Mouse (Mus musculus) thymus, postnatal 14 days (tissue): Measurements from ENCODE around the gene Gpi1.
A peak's percentile ranks its signal among the peaks of the same experiment; 100 is the strongest.
"Not testable (repeated sequence)": the region's sequence is repeated elsewhere in the genome, so short reads cannot be mapped to it uniquely, and the experiment has no call there.

Source experiments
- DNase-seq: peaks from one replicate; pipeline ENCODE4 v3.0.0; 2021

The Gpi1 gene

DNA sequence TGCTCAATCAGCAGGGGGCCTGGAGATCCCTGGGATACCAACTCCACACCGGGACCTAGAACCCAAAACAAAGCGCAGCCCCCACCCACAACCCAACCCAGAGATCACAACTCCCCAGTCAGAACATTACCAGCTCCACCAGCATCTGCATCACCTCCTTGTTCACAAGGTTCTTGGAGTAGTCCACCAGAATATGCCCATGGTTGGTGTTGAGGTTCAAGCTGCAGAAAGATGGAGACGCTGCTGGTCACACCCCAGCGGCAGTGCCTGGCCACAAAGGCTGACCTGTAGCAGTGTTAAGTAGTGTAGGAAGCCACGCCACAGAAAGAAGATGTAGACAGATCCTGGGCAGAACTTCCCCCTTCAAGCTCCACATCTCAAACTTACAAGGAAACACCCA is 983 bp downstream of the Gpi1 start:
- DNase-seq = no peak

DNA sequence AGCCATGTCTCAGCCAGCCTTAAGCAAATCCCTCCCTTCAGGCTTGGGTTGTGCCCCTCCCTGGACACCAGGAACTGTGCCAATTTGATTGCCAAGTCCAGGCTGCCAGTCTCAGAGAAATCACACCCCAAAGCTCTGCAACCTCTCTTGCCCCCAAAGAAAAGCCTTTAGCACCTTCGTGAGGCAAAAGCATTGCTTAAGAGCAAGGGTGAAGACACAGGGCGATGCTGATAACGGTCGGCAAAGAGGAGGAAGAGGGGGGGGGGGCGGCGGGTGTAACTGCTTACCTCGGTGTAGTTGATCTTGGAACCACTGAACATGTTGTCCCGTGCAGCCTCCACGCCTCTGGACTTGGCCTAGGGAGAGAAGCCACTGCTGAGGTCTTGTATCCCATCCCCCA is 1.5 kb downstream of the Gpi1 start:
- DNase-seq = no peak

DNA sequence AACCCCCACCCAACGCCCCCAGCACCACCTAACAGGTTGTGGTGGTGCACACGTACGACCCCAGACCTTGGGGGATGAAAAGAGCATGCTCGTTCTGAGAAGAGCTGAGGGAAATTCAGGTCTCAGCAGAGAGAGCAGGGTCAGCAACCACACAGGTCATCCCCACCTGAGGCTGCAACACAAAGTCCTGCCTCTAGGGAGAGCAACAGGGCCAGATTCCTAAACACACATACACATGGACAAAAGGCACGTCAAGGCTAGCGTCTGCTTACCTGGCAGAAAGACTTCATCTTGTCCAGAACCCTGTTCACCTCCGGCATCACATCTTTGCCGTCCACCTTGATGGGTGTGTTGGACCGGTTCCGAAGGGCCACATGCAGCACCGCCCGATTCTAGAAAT is 3.3 kb downstream of the Gpi1 start:
- DNase-seq = no peak

DNA sequence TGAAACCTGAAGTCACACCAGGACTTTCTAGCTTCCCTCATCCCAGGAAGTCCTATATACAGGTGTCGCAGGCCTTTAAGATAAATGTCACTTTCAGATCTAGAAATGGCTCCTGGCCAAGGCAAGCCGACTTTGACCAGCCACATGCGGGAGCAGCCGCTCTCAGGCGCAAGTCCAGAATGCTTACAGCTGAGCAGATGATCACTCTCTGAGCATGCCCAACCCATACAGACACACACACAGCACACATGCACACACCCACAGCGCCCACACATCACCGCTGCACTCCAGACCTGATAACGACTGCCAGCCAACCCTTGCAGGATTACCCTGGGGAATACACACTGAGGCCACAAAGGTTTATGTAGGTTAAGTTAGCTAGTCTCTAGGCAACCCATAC is 4.0 kb downstream of the Gpi1 start:
- no peak for DNase-seq

DNA sequence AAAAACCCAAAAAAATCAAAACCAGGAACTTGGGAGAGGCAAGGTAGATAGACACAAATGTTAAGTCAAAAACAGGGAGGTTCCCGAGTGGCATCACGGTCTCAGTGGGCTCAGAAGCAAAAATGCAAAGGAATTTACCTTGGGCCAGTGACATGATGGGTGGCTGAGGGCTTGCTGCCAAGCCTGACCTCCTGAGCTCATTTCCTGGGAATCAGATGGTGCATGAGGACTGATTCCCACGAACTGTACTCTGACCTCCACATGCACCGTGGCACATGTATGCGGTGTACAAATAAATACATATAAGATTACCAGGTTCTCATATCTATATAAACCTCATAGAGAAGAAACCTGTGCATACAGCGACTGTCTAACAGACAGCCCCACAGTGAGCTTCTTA is 5.8 kb downstream of the Gpi1 start:
- no peak for DNase-seq

DNA sequence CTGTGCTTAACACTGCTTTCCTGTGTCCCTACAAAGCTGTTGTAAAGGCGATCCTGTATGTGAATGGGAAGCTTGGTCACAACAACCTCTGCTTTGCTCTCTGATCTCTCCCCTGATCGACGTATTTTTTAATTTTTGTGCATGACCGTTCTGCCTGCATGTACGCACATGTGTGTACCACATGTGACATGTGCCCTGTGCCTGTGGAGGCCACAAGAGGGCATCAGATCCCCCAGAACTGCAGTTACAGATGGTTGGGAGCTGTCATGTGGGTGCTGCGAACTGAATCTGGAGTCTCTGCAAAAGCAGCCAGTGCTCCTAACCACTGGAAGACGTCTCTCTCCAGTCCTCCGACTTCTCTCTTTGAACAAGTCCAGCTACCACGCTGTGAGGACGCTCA is 7.8 kb downstream of the Gpi1 start:
- DNase-seq = no peak

DNA sequence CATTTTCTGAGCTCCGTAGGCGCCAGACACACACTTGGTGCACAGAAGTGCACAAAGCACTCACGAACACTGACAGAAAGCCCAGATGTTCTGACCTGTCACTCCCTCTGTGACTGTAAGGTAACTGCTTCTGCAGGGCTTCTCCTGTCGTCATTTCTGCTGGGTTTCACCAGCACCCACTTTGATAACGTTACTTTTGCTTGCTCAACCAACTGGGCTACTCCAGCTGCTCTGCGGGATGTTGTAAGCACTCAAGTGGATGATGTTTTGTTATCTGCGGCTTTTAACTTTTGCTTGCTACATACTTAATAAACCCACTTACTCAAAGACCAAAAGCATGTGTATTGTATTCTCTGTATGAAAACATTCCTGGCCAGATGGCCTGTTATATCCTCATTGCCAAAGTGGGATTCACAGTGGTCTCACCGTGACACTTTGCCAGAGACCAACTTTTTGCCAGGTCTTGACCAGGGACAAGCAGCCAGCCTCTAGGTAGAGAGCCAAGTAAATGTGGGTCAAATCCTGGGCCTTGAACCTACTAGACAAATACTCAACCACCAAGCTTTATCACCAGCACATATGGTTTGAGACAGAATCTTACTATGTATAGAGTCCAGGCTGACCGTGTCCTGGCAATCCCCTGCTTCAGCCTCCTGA is 8.4 kb downstream of the Gpi1 start:
- DNase-seq = no peak

DNA sequence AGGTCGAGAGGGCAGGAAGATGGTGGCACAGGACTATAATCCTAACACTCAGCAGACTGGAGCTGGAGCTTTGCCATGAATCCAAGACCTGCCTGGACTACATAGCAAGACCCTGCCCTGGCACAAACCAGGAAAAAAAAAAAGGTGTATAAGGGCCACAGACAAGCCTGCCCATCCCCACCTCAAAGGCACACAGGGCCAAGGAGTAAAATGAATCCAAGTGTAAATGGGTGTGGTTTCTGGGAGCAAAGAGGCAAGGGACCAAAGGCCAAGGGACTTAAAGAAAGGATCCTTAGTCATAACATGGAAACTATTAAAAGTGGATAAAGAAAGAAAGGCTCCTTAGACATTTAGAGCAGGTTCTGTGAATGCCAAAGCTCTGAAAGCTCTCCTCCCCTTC is 11.6 kb downstream of the Gpi1 start:
- no peak for DNase-seq

DNA sequence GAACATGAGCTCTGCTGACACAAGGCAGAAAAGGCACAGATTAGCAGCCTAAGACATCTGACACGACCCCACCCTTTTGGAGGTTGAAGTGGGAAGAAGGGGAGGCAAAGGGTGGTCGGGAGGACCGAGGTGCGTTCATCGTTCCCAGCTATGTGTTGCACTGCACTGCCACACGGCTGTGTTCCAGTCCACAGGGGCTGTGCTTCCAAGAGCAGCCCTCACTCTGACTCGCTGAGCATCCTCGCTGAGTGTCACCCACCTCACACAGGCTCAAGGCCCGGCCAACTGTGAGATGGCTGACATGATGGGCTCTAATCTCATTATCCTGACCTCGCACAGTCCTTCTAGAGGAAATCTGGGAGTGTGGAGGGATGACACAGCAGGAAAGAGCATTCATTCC is 13.7 kb downstream of the Gpi1 start:
- no peak for DNase-seq

DNA sequence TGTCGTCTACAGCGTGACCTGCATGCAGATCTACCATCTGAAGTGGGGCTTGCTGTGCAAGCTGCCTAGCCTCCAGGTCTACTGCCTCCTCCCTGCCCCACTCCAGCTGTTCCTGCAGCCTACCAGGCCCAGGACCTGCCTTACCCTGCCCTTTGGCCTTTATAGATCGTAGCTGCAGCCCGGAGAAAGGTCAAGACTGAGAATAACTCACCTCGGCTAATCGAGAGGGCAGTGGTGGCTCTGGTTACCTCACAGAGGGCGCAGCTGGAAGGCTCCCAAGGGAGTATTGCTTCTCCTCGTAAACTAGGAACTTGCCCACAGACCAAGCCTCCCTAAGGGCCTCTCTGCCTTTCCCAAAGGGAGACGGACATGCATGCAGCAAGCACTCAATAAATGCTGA is 14.7 kb downstream of the Gpi1 start:
- DNase-seq = no peak

DNA sequence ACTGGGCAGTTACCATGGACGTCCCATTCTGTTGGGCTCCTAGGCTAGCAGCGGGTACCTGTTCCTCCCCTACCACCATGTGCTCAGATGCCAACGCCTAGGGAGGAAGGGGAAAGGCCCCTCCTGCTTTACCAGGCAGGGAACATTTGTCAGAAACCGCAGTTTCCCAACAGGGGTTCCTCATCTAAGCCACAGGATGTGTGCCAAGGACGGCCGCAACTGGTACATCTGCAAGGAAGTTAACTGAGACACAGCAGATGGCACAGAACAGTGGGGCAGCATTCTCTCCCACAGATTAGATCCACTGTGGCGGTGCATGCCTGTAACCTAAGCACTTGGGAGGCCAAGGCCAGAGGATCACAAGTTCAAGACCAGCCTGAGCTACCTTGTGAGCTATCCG is 15.5 kb downstream of the Gpi1 start:
- no peak for DNase-seq

DNA sequence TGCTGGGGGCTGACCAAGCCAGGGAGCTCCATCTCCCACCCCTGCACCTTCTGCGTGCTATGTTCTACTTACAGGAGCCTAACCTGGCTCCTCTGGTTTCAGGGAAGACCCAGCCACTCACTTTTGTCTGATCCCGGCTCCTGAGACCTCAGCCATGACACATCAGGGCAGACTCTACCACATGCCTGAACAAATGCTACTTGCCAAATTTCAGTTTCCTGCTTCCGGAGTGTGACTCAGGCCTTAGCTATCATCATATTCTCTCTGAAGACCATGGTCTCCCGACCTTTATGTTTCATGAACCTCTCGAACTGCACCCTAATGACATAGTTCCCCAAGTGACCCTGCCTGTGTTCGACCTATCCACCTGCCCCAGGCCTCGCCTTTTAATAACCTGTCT is 16.9 kb downstream of the Gpi1 start:
- DNase-seq = no peak

DNA sequence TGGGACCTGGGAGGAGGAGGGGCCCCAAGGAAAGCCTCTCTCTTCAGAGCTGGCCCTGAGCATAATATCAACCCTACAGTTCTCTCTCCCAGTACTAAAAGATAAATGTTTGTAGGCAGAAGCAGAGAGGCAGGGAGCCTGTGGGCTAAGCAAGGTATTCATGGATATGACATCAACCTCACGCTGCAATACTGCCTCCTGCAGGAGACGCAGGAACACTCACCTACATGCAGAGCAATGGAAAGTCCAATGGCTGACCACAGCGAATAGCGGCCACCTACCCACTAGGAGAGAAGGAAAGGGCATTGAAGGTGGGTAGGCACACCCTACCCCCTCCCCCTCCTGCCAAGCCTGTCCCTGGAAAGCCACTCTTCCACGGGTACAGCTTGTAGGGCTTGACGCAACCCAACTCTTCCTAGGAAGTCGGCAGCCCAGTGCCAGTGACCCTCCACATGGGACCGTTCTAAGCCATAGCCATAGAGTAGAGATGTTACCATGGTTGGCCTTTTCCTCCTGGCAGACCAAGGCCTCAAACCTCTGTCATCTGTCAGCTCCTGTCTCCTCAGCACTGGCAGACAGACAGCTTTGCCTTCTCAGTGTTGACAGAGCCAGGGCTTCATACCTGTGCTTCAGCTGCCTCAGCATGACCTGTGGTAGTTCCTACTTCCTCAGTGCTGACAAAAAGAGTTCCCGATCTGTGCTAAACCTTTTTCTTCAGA is 21.9 kb downstream of the Gpi1 start:
- DNase-seq = no peak

DNA sequence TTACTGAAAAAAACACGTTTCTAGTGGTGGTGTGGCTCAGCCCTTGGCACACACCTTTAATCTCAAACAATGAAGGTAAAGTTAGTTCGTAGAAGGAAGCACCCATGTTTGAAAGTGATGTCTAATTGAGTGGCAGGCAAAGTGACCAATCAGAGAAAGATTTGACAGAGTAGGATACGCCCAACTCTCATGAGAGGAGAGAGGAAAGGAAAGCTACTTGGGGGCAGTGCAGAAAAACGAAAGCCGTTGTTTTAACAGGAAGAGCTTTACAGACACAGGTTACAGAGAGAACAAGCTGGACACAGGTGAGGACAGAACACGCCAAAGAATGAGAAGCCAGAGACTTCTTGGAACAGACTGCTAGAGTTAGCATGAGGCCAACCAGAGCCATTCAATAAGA is 23.8 kb downstream of the Gpi1 start:
- DNase-seq = no peak

DNA sequence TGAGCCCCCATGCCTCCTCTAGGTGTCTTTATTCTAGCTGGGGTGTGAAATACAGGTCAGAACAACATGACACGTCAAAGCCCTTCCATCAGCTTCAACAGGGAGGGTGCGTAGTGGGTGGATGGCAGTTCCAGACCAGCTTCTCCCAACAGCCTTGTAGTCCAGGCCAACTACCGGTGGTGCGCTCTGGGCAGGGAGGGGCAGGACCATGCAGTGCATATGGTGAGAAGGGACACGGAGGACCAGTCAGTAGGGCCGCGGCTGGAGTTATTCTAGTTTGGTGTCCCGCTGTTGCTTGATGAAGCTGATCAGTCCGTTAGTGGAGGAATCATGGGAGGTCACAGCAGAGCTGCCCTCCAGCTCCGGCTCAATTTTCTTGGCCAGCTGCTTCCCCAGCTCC is 28.0 kb downstream of the Gpi1 start:
- DNase-seq = not testable (repeated sequence)

DNA sequence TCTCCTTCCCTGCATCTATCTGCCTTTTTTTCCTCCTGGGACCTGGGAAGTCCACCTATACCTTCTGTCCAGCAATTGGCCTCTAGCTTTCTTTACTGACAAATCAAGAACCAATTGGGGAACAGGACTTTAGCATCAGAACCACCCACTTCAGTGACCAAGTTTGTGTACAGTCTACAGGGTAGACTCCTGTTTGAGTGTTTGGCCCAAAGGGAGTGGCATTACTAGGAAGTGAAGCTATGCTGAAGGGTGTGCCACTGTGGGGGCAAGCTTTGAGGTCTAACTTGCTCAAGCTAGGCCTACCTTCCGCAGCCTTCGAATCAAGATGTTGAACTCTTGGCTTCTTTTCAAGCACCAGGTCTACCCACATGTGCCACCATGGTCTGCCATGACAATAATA is 29.3 kb downstream of the Gpi1 start:
- DNase-seq = no peak

DNA sequence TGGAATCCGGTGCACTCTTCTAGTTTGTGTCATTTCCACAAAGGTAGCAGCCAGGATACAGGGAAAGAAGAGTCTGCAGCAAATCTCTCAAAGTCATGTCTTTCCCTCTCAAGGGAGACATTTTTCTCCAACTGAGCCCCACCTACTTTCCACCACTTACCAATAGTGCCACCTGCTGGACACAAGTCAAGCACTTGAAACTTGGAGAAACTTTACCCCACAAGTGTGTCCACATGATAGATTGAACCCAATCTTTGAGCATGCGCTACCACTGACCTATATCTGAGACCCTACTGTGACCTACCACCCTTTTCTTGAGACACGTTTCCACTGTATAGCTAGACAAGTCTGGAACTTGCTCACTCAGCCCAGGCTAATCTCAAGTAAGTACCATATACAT is 31.8 kb downstream of the Gpi1 start:
- peak; percentile 55 for DNase-seq

DNA sequence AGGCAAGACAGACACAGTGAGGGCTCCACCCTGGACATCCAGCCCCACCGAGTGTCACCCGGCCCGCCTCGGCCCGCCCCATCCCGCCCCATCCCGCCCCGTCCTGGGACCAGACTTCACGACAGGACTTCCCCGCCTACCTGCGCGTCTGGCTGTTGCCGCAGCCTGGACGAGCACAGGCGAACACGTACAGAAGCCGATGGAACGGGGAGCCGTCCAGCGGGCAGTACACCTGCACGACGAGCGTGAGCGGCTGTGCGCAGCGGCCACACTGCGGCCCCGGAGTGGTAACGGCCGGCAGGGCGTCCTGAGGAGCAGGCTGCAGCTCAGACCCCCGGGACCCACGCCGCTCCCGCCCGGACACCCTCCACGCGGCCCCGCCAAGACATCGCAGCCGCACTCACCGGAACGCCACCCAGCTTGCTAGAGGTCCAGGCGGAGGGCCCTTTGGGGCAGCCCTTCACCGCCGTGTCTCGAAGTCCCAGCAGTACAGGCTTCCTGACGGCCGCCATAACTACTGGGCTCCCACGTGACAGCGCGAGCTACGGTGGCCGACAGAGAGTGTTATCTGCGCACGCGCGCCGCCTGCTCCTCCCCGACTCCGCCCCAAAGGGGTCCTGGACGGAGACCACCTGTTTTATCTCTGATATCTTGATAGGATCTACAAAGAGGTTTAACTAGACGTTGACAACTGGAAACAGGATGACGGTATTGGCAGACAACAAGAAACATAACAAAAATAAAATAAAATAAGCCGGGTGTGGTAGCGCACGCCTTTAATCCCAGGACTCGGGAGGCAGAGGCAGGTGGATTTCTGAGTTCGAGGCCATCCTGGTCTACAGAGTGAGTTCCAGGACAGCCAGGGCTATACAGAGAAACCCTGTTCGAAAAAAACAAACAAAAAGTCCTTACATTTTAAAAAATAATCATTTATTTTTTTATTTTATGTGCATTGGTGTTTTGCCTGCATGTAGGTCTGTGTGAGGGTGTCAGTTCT is 33.7 kb downstream of the Gpi1 start, which contains the start of gene Pdcd2l:
Pdcd2l (minus strand) TSS at position 530 of the 997 bp plus-strand sequence.
- DNase-seq = peak; percentile 93

DNA sequence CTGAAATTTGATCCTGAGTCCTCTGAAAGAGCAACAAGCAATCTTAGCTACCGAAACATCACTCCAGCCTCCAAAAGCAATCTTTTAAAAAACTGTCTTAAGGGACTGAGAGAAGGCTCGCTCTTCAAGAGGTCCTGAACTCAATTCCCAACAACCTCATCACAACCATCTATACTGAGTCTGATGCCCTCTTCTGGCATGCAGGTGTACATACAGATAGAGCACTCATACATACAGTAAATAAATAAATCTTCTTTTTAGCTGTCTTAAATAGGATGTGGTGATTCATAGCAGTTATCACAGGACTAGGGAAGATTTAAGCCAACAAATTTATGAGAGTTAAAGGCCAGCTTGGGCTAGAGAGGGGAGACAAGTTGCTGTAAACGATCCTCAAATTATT is 34.5 kb downstream of the Gpi1 start:
- DNase-seq = no peak

DNA sequence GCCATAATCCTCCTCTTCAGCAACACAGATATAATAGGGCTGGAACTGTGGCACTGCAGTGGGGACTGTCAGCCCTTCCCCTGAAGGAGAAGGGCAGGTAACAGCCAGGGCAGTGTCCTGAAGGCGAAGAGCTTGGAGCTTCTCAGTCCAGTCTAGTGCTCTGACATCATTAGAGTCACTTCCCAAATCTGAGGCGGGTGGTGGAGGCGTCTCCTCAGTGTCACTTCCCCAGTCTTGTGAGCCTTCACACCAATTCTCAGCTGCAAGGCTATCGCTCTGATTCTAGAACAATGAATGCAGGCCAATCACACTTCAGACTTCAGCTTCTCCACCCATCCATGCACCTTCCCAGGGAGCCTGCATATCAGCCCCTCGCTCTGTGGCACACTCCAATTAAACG is 37.3 kb downstream of the Gpi1 start:
- DNase-seq = no peak

DNA sequence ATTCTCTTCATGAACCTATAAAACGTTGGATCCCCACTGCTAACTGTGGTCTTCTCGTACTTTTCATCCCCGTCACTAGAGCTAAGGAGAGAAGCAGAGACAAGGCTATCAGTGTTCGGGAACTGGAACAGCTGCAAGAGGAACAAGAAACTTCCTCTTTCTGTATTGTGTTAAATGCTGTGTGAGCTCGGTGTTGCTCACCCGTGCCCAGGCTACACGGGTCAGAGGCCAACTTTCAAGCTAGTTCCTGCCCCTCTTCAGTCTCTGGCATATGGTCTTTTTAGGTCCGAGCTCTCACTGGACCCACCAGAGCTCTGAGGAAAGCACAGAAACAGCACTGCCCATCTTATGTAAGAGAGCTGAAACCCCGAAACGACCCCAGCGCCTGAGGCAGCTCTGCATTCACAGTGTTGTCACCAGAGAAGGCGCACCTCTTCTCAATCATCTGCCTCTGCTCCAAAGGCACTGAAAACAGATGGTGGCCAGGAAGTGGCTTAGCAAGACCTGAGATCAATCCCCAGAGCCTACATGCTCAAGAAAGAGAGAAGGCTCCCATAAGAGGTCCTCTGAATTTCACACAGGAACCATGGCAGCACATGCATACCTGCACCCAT is 40.7 kb downstream of the Gpi1 start:
- DNase-seq = no peak

DNA sequence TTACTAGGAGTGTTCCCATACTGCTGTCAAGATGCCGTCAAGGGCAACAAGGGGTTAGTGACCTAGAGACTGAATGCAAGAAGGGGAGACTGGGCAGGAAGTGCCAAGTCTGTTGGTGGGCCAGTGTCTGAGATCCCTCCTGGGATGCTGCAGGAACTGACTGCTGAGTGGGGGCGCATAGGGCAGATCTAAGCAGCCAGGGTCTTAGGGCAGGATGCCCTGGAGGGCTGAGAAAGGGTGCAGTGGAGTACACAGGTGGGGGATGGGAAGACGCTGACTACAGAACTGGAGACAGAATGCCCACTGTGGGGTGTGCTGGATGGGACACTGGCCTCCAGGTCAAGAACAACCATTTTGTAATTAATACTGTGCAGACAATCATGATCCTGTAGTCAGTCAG is 46.3 kb downstream of the Gpi1 start:
- DNase-seq = no peak

DNA sequence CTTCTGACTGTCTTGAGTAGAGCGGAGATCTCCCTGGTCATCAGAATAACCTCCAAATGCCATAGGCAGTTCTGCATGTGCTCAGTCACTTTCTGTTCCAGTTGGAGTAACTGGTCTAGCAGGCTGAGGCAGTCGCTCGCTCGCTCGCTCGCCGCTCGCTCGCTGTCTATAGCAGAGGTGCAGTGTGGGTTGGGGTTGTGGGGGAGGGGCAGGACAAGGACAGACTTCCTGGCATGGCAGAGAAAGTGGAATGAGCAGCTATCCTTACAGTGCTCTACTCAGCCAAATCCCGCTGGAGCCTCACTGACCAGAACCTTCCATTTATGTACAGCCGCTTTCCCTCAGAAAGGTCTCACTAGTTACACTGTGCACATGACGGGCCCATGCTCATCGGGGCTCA is 46.8 kb downstream of the Gpi1 start:
- DNase-seq = no peak
